Mouse (Mus musculus) intestine, postnatal 0 days (tissue): ENCODE data around the gene Gm20441. TPM values are rescaled to one million over a fixed set of nuclear protein-coding genes. Genes with fewer than 3 reads are reported as not detected.

ENCODE experiments used
- ATAC-seq: fragments of 200-750 bp; cut with Nextera tagmentation; 2 replicates; pipeline ENCODE4 v1.8.0; 2017; ENCODE audit warnings: mild to moderate bottlenecking, moderate TSS enrichment, moderate library complexity
- H3K27ac ChIP-seq: fragments of 300-500 bp; sonication (generic); 2 replicates; pipeline ENCODE4 v1.5.1; 2014; ENCODE audit warnings: mild to moderate bottlenecking, low read depth, low read length, moderate library complexity
- H3K27me3 ChIP-seq: fragments of 300-500 bp; sonication (generic); replicated peaks from 2 replicates; pipeline ENCODE4 v1.6.1; 2014; ENCODE audit warnings: low read length, mixed read lengths; ENCODE audit not compliant: control insufficient read depth, insufficient read depth
- H3K36me3 ChIP-seq: fragments of 300-500 bp; sonication (generic); 2 replicates; pipeline ENCODE4 v1.6.1; 2014; ENCODE audit warnings: mild to moderate bottlenecking, moderate library complexity; ENCODE audit not compliant: control insufficient read depth, insufficient read depth
- H3K4me1 ChIP-seq: fragments of 300-500 bp; sonication (generic); replicated peaks from 2 replicates; pipeline ENCODE4 v1.6.1; 2014; ENCODE audit warnings: antibody characterized with exemption, low read length, mixed read lengths; ENCODE audit not compliant: control insufficient read depth, insufficient read depth
- H3K4me2 ChIP-seq: fragments of 300-500 bp; sonication (generic); replicated peaks from 2 replicates; pipeline ENCODE4 v1.6.1; 2014; ENCODE audit warnings: low read depth, mild to moderate bottlenecking, moderate library complexity
- H3K4me3 ChIP-seq: fragments of 300-500 bp; sonication (generic); 2 replicates; pipeline ENCODE4 v1.5.1; 2014; ENCODE audit warnings: low read depth, low read length
- H3K9ac ChIP-seq: fragments of 300-500 bp; sonication (generic); 2 replicates; pipeline ENCODE4 v1.6.1; 2014; ENCODE audit warnings: mild to moderate bottlenecking, low read depth, low read length
- H3K9me3 ChIP-seq: fragments of 300-500 bp; sonication (generic); 2 replicates; pipeline ENCODE4 v1.6.1; 2016; ENCODE audit warnings: mixed run types; ENCODE audit not compliant: control insufficient read depth
- CTCF ChIP-seq: sonication (generic); IDR thresholded peaks from 2 replicates; pipeline ENCODE4 v1.5.1; 2016; ENCODE audit warnings: low read depth, mild to moderate bottlenecking, control low read depth, antibody characterized with exemption, moderate library complexity
- WGBS: fragments of 180-500 bp; shearing (Covaris S2); extraction: QIAGEN DNeasy Blood & Tissue Kit; methylation state at CpG from one replicate; pipeline ENCODE4 v1.1.7; 2014; 5-methylcytosine and 5-hydroxymethylcytosine counted together
- polyA plus RNA-seq: library from polyadenylated mRNA; unstranded; fragments of >200 nt; fragmentation: Nextera tagmentation; extraction: Ambion mirVana; gene quantifications from 2 replicates; pipeline ENCODE4 v1.2.1, GENCODE M21; 2015

Gm20441 gene
- polyA plus RNA-seq, 1 experiment from 2014 or later, result 0.76 TPM

DNA sequence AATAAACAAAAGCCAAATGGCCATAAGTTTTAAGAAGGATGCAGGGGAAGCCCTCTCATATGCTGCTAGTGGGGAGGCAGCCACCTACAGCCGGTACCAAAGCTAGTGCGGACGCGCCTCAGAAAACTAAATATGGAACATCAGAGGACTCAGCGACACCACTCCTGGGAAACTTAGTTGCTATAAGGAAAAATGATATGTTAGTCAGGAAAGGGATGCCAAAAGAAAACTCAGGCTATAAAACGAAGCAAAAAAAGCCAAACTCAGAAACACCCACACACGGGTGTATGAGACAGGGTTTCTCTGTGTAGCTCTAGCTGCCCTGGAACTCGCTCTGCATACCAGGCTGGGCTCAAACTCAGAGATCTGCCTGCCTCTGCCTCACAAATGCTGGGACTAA, 7.5 kb upstream of the Gm20441 start:
- Histone ChIP-seq H3K27me3 (no peaks in the 10 kb centered on the region), H3K9ac (no peak overlapping the region), H3K36me3 (no peaks in the 10 kb centered on the region), H3K4me3 (no peak overlapping the region), H3K4me2 (no peak overlapping the region), H3K9me3 (no peaks in the 10 kb centered on the region), H3K4me1 (no peaks in the 10 kb centered on the region), H3K27ac (no peak overlapping the region)
- TF ChIP-seq CTCF, result no peak
- ATAC-seq, result no peak
- 92% methylated on average over 8 of the region's 8 CpGs for WGBS

DNA sequence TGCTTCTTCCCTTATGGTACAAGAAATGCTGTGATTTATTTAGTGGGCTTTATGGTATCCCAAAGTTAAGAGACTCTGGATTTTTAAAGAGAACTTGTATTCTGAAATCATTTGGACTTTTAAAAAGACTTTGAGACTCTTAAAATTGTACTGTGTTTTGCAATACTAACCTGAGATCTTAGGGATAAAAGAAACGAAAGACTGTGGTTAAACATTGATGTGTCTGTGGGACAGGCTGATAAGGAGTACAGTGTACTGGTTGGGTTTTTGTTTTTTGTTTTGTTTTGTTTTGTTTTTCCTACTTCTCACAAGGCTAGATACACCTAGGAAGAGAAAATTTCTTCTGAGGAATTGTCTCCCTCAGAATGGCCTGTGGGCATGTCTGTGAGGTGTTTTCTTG, 4.7 kb upstream of the Gm20441 start:
- WGBS, result 21% methylated on average over 1 of the region's 1 CpGs
- no peak overlapping the region for H3K9ac ChIP-seq

DNA sequence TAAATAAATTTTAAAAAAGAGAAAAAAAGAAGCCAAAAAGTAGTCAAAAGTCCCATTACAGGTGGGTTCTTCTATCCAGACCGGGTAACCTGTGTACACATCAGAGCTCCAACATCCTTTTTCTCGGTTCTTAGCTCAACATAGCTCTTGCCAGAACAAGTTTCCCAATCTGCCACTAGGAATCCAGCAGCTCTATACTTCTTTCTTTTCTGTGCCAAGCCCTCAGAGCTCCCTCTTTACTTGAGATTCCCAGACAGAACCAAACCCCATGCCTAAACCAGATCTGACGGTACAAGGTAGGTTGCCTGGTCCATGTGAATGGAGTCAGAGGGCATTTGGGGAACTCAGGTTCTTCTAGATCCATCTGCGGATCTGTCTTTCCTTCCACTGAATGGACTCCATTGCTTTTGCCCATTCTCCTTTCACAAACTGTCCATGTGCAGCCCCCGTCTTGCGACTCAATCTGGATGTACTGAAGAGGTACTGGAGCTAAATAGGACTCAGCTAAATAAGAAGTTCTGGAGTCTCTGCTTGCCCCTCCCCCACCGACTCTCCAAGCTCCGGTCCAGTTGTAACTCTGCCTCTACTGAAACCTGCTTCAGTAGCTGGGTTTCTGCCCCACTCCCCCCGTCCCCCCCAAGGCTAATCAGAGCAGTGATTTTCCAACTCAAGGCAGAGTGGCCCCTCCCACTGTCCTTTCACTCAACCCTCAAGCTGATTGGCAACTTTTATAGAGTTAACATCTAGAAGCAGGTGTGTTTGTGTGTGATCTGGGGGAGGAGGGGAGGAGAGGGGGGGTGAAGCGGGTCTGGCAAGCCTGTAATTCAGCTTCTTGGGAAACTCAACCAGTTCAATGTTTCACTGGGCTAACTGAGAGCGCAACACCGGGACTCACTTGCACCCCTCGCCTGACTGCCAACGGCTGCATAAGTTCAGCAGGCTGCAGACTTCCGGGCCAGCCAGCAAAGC, 1.3 kb downstream of the Gm20441 start:
- 35% methylated on average over 15 of the region's 15 CpGs for WGBS
- Histone ChIP-seq H3K9me3 (no peaks in the 10 kb centered on the region), H3K4me3 (peak overlapping the region; percentile 60), H3K4me1 (0 out of 2 replicates have a peak, but pooled peaks cover 4% of the 10 kb centered on the region), H3K9ac (no peak overlapping the region), H3K27ac (no peak overlapping the region), H3K27me3 (no peaks in the 10 kb centered on the region), H3K4me2 (peak overlapping the region; percentile 87), H3K36me3 (no peaks in the 10 kb centered on the region; the same call in 1 of the 2 replicates)
- ATAC-seq, result peak; percentile 17; the same call in 1 of the 2 replicates
- TF ChIP-seq CTCF, result no peak

More for the DNA sequence above, 4.7 kb upstream of the Gm20441 start:
- no peaks in the 10 kb centered on the region for H3K36me3 ChIP-seq
- TF ChIP-seq CTCF, result no peak
- no peak overlapping the region for H3K27ac ChIP-seq
- no peaks in the 10 kb centered on the region for H3K9me3 ChIP-seq
- ATAC-seq, result no peak
- H3K27me3 ChIP-seq, result no peaks in the 10 kb centered on the region
- H3K4me3 ChIP-seq, result no peak overlapping the region
- H3K4me2 ChIP-seq, result no peak overlapping the region
- 0 out of 2 replicates have a peak, but pooled peaks cover 2% of the 10 kb centered on the region for H3K4me1 ChIP-seq

DNA sequence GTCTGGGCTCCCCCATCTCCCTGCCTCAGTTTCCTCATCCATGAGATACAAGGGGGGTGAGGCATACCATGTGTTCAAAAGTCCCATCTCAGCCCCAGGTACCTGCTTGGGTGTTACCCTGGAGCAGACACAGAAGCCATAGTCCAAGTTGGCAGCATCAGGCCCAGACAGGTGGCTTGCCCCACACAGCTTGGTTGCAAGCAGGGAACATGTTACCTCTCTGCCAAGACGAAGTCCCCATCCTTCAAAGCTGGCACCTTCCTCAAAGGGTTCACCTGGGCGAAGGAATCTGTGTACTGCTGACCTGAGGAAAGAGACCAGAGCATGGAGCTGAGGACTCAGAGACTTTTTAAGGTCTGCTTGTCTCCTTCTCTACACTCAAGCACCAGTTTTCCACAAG, 2.9 kb downstream of the Gm20441 start:
- Histone ChIP-seq H3K4me3 (no peak overlapping the region), H3K4me2 (no peak overlapping the region), H3K27me3 (no peaks in the 10 kb centered on the region), H3K27ac (no peak overlapping the region), H3K4me1 (0 out of 2 replicates have a peak, but pooled peaks cover 4% of the 10 kb centered on the region), H3K36me3 (no peaks in the 10 kb centered on the region; the same call in 1 of the 2 replicates), H3K9me3 (no peaks in the 10 kb centered on the region), H3K9ac (no peak overlapping the region)
- 84% methylated on average over 2 of the region's 2 CpGs for WGBS
- no peak for TF ChIP-seq CTCF
- no peak for ATAC-seq

DNA sequence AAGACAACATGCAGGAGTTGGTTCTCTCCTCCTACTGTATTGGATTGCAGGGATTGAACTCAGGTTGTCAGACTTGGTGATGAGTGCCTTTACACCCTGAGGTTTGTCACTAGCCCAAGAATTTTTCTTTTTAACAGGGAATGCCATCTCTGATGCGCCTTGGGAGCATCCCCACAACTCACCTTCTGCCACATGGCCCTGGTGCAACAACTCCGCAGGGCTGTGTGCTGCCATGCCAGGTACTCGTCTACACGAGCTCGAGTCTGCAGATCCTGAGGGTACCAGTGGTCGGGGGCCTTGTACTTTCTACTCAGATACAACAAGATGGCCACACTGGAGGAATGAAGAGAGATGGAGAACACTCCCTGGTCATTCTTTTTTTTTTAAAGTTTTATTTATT, 4.2 kb downstream of the Gm20441 start:
- Histone ChIP-seq H3K4me1 (peaks cover 4% of the 10 kb centered on the region; the same call in 1 of the 2 replicates), H3K9ac (no peak overlapping the region), H3K27ac (no peak overlapping the region), H3K4me3 (no peak overlapping the region), H3K27me3 (no peaks in the 10 kb centered on the region), H3K36me3 (no peaks in the 10 kb centered on the region; the same call in 1 of the 2 replicates), H3K4me2 (no peak overlapping the region), H3K9me3 (no peaks in the 10 kb centered on the region)
- 92% methylated on average over 6 of the region's 6 CpGs for WGBS
- no peak for TF ChIP-seq CTCF
- no peak for ATAC-seq

DNA sequence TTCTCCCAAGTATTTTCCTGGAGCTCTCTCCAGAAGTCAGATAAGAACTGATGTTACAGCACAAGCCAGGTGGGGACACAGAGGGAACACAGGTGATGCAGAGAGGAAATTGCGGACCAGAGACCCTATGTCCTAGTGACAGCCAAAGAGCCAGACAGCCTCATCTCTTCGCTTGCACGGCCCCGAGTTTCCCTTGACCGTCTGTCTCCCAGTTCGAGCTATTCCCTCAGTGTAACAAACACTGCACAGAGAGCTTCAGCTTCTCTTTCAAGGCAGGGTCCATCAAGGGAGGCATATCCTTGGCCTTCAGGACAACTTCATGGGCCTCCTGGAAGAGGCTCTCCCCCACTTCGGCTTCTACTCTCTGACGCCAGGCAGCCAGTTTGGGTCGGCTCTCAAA, 6.2 kb downstream of the Gm20441 start:
- H3K4me1 ChIP-seq, result no peaks in the 10 kb centered on the region; the same call in 1 of the 2 replicates

More for the DNA sequence above, 6.2 kb downstream of the Gm20441 start:
- Histone ChIP-seq H3K36me3 (no peaks in the 10 kb centered on the region; the same call in 1 of the 2 replicates), H3K27ac (no peak overlapping the region), H3K27me3 (no peaks in the 10 kb centered on the region), H3K4me3 (no peak overlapping the region), H3K9ac (no peak overlapping the region), H3K9me3 (no peaks in the 10 kb centered on the region), H3K4me2 (no peak overlapping the region)
- no peak for ATAC-seq
- WGBS, result 90% methylated on average over 9 of the region's 9 CpGs
- TF ChIP-seq CTCF, result no peak
